Comparison of ENCODE assay signal across 21 mouse cellular contexts in the genomic region with DNA sequence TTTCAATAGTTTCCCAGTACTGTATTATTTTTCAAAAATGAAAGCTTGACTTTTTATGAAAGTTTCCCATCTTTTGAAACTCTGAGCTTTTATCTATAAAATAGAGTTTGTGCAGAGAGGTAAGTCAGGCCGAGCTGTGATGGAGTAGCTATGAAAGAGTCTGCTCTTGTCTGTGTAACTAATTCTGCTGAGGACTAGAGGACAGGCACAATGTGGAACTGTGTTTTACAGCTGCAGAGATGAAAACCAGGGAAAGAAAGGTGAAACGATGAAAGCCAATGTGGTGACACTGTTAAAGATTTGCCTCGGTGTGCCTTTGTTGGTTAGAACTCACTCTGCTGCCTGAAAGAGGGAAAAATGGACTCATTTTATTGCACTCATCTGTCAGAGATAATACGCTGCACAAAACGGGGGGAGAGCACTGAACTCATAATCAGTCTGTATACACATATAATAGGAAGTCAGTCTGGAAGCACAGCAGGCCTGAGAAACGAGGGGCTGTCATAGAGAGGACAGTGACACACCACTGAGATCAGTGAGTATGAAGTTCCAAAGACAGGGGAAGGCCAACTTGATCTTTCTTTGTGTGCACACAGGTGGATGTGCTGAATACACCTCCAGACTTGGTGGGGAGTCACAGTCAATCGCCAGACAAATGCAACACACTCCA.
"Had no signal": no experiment of that assay in that cellular context is flagged by ENCODE, and none has a peak within 500 bp of the region (broad histone marks: within the 10 kb centered on the region; RNA-seq: fewer than 3 reads in every experiment).

No protein-coding gene starts in this region.

- ATAC-seq: liver, postnatal 0 days; lung, postnatal 0 days had no signal

- H3K27me3 ChIP-seq: limb, embryonic 12.5 days; limb, embryonic 15.5 days; neural tube, embryonic 12.5 days; neural tube, embryonic 15.5 days had no signal

- H3K4me2 ChIP-seq: limb, embryonic 12.5 days; limb, embryonic 15.5 days; liver, embryonic 11.5 days; lung, embryonic 14.5 days; neural tube, embryonic 12.5 days; neural tube, embryonic 15.5 days had no signal

- H3K9ac ChIP-seq: limb, embryonic 12.5 days; limb, embryonic 15.5 days; liver, embryonic 14.5 days; liver, postnatal 0 days; lung, embryonic 14.5 days; neural tube, embryonic 12.5 days; neural tube, embryonic 15.5 days had no signal

- H3K36me3 ChIP-seq: limb, embryonic 12.5 days; limb, embryonic 15.5 days; neural tube, embryonic 12.5 days; neural tube, embryonic 15.5 days had no signal

- DNase-seq: kidney, adult 9 months; kidney, postnatal 14 days; kidney, postnatal 4 days; left cerebral cortex, postnatal 4 days; liver, postnatal 0 days; lung, embryonic 14.5 days; right cerebral cortex, adult 18-20 months; right cerebral cortex, postnatal 14 days; right cerebral cortex, postnatal 4 days; thymus, adult 2 months; thymus, postnatal 14 days; thymus, postnatal 4 days had no signal

- H3K9me3 ChIP-seq: limb, embryonic 12.5 days; limb, embryonic 15.5 days; neural tube, embryonic 12.5 days; neural tube, embryonic 15.5 days had no signal

- H3K27ac ChIP-seq: limb, embryonic 12.5 days; limb, embryonic 15.5 days; liver, embryonic 14.5 days; macrophage; neural tube, embryonic 12.5 days; neural tube, embryonic 15.5 days; stomach, postnatal 0 days had no signal

- H3K4me1 ChIP-seq: limb, embryonic 12.5 days; limb, embryonic 15.5 days; neural tube, embryonic 12.5 days; neural tube, embryonic 15.5 days had no signal

- H3K4me3 ChIP-seq: limb, embryonic 12.5 days; limb, embryonic 15.5 days; neural tube, embryonic 12.5 days; neural tube, embryonic 15.5 days had no signal
